Mouse (Mus musculus) skeletal muscle tissue, adult 2 months (tissue): ENCODE measurements at regions not wholly inside any gene's neighbourhood (a gene's known extent, or its start where the extent isn't known, plus 50 kb on each side); places are given as distances from the start of the nearest gene placed in this dataset.

Experiments used
- DNase-seq: peaks from one replicate; pipeline ENCODE4 v3.0.0-alpha.2; 2012; ENCODE audit warnings: low read depth, low spot score

DNA sequence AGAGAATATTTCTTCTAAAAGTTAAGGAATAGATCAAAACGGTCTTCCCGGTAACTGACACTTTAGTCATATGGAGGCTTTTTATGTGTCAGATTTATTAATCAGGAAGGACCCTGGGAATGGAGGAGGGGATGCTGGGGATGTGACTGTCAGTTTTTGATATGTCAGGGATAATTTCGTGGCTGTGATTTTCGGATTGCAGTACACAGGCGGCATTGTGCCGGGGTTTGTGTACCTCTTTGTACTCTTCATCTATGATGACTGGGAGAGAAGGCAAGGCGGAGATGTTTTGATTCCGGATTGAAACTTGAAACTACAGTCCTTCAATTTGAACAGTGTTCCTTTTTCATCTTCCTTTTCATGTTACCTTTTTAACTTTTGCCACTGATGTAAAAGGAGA is 344.2 kb downstream of the Mdfic start:
- no peak for DNase-seq

GRCm38 (mm10) chr6:16065121-16065520 is 344.7 kb downstream of the Mdfic start:
- DNase-seq, result no peak

DNA sequence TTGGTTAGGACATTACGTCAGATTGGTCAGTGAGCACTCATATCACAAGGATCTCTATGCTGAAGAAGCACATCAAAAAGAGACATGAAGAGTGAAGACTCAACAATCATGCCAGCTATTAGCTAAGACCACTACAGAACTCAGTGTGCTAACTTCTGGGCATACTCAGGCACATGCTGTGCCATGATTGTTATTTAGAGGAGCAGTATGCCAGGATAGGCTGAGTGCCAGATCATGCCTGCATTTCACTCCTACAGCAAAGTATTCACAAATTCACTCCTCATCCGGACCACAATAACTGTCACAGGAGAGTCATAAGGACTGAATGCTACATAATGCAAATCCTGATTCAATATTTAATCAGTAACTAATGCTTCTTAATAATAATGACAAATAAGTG is 355.8 kb downstream of the Mdfic start:
- DNase-seq, result no peak

- no peak for DNase-seq
Measured at GRCm38 (mm10) chr6:16077195-16077810, 356.8 kb downstream of the Mdfic start.

- DNase-seq, result no peak
Measured at GRCm38 (mm10) chr6:16077917-16078316, 357.5 kb downstream of the Mdfic start.

- no peak for DNase-seq
Measured at GRCm38 (mm10) chr6:16086952-16087537, 366.6 kb downstream of the Mdfic start.

- DNase-seq, result no peak
Measured at GRCm38 (mm10) chr6:16098761-16099160, 378.3 kb downstream of the Mdfic start.

DNA sequence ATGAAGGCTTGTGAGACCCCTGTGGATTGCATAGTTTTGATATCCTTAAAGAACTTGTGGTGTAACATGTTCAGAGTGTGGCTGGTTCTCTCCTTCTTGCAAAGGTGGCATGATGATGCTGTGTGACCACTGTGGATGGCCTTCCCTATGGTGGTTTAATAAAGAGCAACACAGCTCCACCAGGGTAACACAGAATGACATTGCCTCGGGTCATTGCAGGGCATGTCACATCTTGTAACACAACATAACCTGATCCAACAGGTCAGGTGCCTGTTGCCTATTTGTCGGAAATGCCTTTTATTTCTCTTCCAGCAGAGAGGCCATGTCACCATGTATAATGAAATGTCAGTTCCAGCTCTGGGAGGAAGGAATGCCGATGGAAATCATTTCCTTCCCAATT is 420.5 kb downstream of the Mdfic start:
- no peak for DNase-seq

GRCm38 (mm10) chr6:16144538-16144937 is 424.1 kb downstream of the Mdfic start:
- no peak for DNase-seq

- no peak for DNase-seq
Measured at GRCm38 (mm10) chr6:16150535-16150934, 430.1 kb downstream of the Mdfic start.

GRCm38 (mm10) chr6:16151478-16151877 is 431.0 kb downstream of the Mdfic start:
- no peak for DNase-seq

DNA sequence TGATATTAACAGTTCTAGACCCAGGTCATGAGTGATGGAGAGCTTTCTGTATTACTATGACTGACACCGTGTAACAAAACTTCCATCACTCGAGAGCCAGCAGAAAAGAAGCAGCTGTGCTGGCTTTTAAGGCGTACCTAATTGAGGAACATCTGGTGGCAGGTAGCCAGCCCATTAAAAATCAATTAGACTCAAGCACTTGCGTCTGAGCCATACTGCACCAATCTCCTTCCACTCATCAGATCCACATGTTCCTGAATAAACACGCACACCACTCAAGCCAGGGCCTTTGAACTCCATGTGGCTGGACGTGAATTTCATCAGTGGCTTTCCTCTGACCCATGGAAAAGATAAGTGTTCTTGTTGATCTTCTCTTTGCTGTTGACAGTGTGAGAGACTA is 432.2 kb downstream of the Mdfic start:
- DNase-seq, result no peak

GRCm38 (mm10) chr6:16165012-16165411 is 444.6 kb downstream of the Mdfic start:
- DNase-seq, result no peak

DNA sequence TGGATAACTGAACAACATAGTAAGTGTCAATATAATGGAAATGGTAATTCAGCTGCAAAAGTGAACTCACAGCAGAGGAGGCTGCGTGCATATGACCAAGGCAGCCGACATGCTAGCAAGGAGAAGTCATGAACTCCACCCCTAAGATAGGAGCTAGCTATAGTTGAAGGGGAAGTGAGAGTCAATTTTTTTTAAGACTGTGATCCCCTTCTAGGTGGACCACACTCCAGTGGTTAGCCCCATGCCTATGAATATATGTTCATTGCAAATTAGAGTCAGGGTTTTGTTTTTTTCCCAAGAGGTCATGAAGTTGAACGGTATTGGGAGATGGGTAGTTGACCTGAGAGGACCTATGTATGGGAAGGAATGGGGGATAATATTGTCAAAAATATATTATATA is 451.4 kb downstream of the Mdfic start:
- DNase-seq, result no peak

GRCm38 (mm10) chr6:16177313-16177712 is 456.9 kb downstream of the Mdfic start:
- no peak for DNase-seq

GRCm38 (mm10) chr6:16187983-16188550 is 467.6 kb downstream of the Mdfic start:
- no peak for DNase-seq

GRCm38 (mm10) chr6:16212975-16213374 is 492.5 kb downstream of the Mdfic start:
- DNase-seq, result no peak

GRCm38 (mm10) chr6:16213635-16214034 is 493.2 kb downstream of the Mdfic start:
- no peak for DNase-seq

GRCm38 (mm10) chr6:16221002-16221627 is 500.7 kb downstream of the Mdfic start:
- DNase-seq, result peak; percentile 3
